ENCODE assay signal across 8 mouse cellular contexts in the genomic region with DNA sequence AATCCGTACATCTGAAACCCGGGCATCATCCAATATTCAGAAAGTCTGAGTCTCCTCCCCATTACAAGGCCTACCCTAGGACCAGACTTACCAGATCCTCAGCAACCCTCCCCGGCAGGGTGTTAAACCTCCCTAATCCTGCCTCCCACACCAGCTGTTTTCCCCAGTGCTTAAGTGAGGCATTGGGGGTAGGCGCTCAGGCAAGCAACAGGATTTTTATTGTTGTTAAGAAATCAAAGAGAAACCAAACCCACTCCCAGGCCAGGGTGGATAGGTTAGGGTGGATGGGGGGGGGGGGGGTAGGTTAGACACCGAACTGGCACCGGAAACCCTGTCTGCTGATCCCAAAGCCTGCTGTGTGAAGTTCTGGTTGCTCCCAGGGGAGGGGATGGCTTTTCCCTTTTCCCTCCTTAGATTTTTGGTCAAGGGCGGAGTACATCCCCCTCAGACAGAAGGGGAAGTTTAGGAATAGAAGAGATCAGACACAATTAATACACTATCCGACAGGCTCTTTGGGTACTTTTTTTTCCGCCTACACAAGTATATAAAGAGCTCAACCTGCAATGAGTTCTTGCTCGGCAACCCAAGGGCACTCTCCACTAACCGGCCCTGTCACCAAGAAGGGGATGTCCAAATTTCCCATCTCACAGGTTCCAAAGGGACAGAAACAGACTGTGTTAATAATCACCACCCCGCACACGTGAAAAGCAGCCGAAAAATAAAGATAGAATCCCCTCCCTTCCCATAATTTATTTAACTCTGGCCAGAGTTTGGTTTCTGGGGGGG. TPM values are rescaled to one million over a fixed set of nuclear protein-coding genes. Genes with fewer than 3 reads are reported as not detected.
DNase-seq lines count a peak whose midpoint lies in the region; ATAC-seq and TF ChIP-seq lines count a peak whose summit lies in the region.

No protein-coding gene starts in this region.

- DNase-seq in CD4-positive, CD25-positive, alpha-beta regulatory T cell, adult 2 months (ENCODE audit: low read depth, low spot score) = peak; percentile 58
- DNase-seq in spleen, adult 12 weeks (ENCODE audit: low spot score) = peak; percentile 18
- DNase-seq in spleen, postnatal 36 days (ENCODE audit: low spot score in 2 of 2) = no peak
- peak; percentile 24 for DNase-seq in hindbrain, embryonic 10.5 days (ENCODE audit: low spot score)
- DNase-seq in lung, postnatal 0 days (ENCODE audit: low spot score) = peak; percentile 35
- DNase-seq in thymus, postnatal 14 days = peak; percentile 40
- no peak for DNase-seq in ovary, postnatal 36 days (ENCODE audit: low spot score)

- H3K4me3 ChIP-seq in hindbrain, embryonic 10.5 days = peak overlapping the region; percentile 92
- peak overlapping the region; percentile 94 for H3K4me3 ChIP-seq in lung, postnatal 0 days (ENCODE audit: low read depth, low read length)

- H3K27ac ChIP-seq in hindbrain, embryonic 10.5 days = peak overlapping the region; percentile 93
- peak overlapping the region; percentile 98 for H3K27ac ChIP-seq in lung, postnatal 0 days (ENCODE audit: low read length)

- H3K4me1 ChIP-seq in hindbrain, embryonic 10.5 days (replicated peaks) = peaks cover 40% of the 10 kb centered on the region
- peaks cover 6% of the 10 kb centered on the region; the same call in 1 of the 2 replicates for H3K4me1 ChIP-seq in lung, postnatal 0 days (ENCODE audit: insufficient read depth, low read depth, low read length)

- no peak for ATAC-seq in CD4-positive, CD25-positive, alpha-beta regulatory T cell, adult 4 months
- no peak for ATAC-seq in lung, postnatal 0 days

- peak overlapping the region; percentile 85 for H3K9ac ChIP-seq in lung, postnatal 0 days (replicated peaks; ENCODE audit: low read depth)

- H3K36me3 ChIP-seq in hindbrain, embryonic 10.5 days = peaks cover 29% of the 10 kb centered on the region
- no peaks in the 10 kb centered on the region for H3K36me3 ChIP-seq in lung, postnatal 0 days (ENCODE audit: insufficient read depth, low read length)

- H3K9me3 ChIP-seq in hindbrain, embryonic 10.5 days = no peaks in the 10 kb centered on the region
- no peaks in the 10 kb centered on the region for H3K9me3 ChIP-seq in lung, postnatal 0 days (ENCODE audit: low read length)

- TF ChIP-seq CTCF in lung, postnatal 0 days (IDR thresholded peaks at IDR 0.05) = no peak

- WGBS in hindbrain, embryonic 10.5 days = 1% methylated on average over 14 of the region's 14 CpGs
- under 1% methylated on average over 14 of the region's 14 CpGs for WGBS in lung, postnatal 0 days

- TF ChIP-seq EP300 in lung, postnatal 0 days (IDR thresholded peaks at IDR 0.05) = no peak

- peak overlapping the region; percentile 87 for H3K4me2 ChIP-seq in lung, postnatal 0 days (replicated peaks; ENCODE audit: low read depth, low read length)

- no peaks in the 10 kb centered on the region for H3K27me3 ChIP-seq in hindbrain, embryonic 10.5 days (ENCODE audit: insufficient read depth, poor library complexity, severe bottlenecking)
- no peaks in the 10 kb centered on the region for H3K27me3 ChIP-seq in lung, postnatal 0 days (replicated peaks; ENCODE audit: insufficient read depth, low read length)

RNA-seq across cellular contexts. Expression of a gene that starts 1.5 kb away (rescaled TPM):
- 10 to 100 TPM; 37.2 to 42.7 TPM for polyA plus RNA-seq in CD4-positive, CD25-positive, alpha-beta regulatory T cell, adult 4 months (2017; shearing (Covaris generic))
- polyA plus RNA-seq in hindbrain, embryonic 10.5 days (2016; fragmentation: Nextera tagmentation; extraction: Ambion mirVana) = 18.6 and 19.1 TPM in 2 replicates
- 24.8 and 30.0 TPM in 2 replicates for polyA plus RNA-seq in lung, postnatal 0 days (2015; fragmentation: Nextera tagmentation; extraction: Ambion mirVana)

RNA-seq across cellular contexts. Expression of a gene that starts 14.6 kb away (rescaled TPM):
- 100 to 1,000 TPM in 1 of 2 experiments, 10 to 100 TPM in 1; 89.8 to 111 TPM for polyA plus RNA-seq in CD4-positive, CD25-positive, alpha-beta regulatory T cell, adult 4 months (2017; shearing (Covaris generic))
- 212 and 249 TPM in 2 replicates for polyA plus RNA-seq in hindbrain, embryonic 10.5 days (2016; fragmentation: Nextera tagmentation; extraction: Ambion mirVana)
- polyA plus RNA-seq in lung, postnatal 0 days (2015; fragmentation: Nextera tagmentation; extraction: Ambion mirVana) = 80.3 and 88.8 TPM in 2 replicates

RNA-seq across cellular contexts. Expression of a gene that starts 15.0 kb away (rescaled TPM):
- 100 to 1,000 TPM in 1 of 2 experiments, 10 to 100 TPM in 1; 94.3 to 166 TPM for polyA plus RNA-seq in CD4-positive, CD25-positive, alpha-beta regulatory T cell, adult 4 months (2017; shearing (Covaris generic))
- polyA plus RNA-seq in hindbrain, embryonic 10.5 days (2016; fragmentation: Nextera tagmentation; extraction: Ambion mirVana) = 157 and 175 TPM in 2 replicates
- polyA plus RNA-seq in lung, postnatal 0 days (2015; fragmentation: Nextera tagmentation; extraction: Ambion mirVana) = 89.2 and 90.8 TPM in 2 replicates

RNA-seq across cellular contexts. Expression of a gene that starts 54.9 kb away (rescaled TPM):
- 10 to 100 TPM; 10.2 to 13.9 TPM for polyA plus RNA-seq in CD4-positive, CD25-positive, alpha-beta regulatory T cell, adult 4 months (2017; shearing (Covaris generic))
- polyA plus RNA-seq in hindbrain, embryonic 10.5 days (2016; fragmentation: Nextera tagmentation; extraction: Ambion mirVana) = 16.4 and 19.4 TPM in 2 replicates
- polyA plus RNA-seq in lung, postnatal 0 days (2015; fragmentation: Nextera tagmentation; extraction: Ambion mirVana) = 38.6 and 44.0 TPM in 2 replicates

Comparison
In these comparisons a context has a peak if more than half of its experiments do, and no peak if none do; other contexts are left out.
1. DNase-seq: peak in CD4-positive, CD25-positive, alpha-beta regulatory T cell, adult 2 months (single experiment), spleen, adult 12 weeks (single experiment), hindbrain, embryonic 10.5 days (single experiment), lung, postnatal 0 days (single experiment) and thymus, postnatal 14 days (single experiment); none in spleen, postnatal 36 days (0 of 2) and ovary, postnatal 36 days (single experiment).